ENCODE assay signal across 17 mouse cellular contexts in genomic region chr9:120186856-120187255, GRCm38 (mm10). TPM values are rescaled to one million over a fixed set of nuclear protein-coding genes. Genes with fewer than 3 reads are reported as not detected.
DNase-seq lines count a peak whose midpoint lies in the region; ATAC-seq and TF ChIP-seq lines count a peak whose summit lies in the region.
"Had no signal": no experiment of that assay in that cellular context is flagged by ENCODE, and none has a peak within 500 bp of the region (broad histone marks: within the 10 kb centered on the region; RNA-seq: fewer than 3 reads in every experiment).

No protein-coding gene starts in this region.

- intact Hi-C loops in left cerebral cortex, postnatal 4 days (cut with DNase I): loop anchor here (10.0 kb wide), 1 partner anchor 238 kb away; no protein-coding TSS in a partner anchor

- ATAC-seq in heart, embryonic 11.5 days (replicated peaks; ENCODE audit: insufficient number of reproducible peaks, low FRiP score, low TSS enrichment): no peak
- ATAC-seq in lung, embryonic 14.5 days (ENCODE audit: insufficient read depth): no peak
- ATAC-seq: midbrain, embryonic 15.5 days had no signal

- H3K4me2 ChIP-seq in heart, embryonic 11.5 days: no peak overlapping the region
- H3K4me2 ChIP-seq in lung, embryonic 14.5 days: no peak overlapping the region
- H3K4me2 ChIP-seq: midbrain, embryonic 15.5 days; neural tube, embryonic 15.5 days had no signal

- no peak for TF ChIP-seq EP300 in ES-Bruce4 (IDR thresholded peaks at IDR 0.05; ENCODE audit: insufficient read depth, low read depth, low read length)

- no peaks in the 10 kb centered on the region for H3K4me1 ChIP-seq in heart, embryonic 11.5 days (ENCODE audit: control insufficient read depth, insufficient read depth, low read length)
- no peaks in the 10 kb centered on the region for H3K4me1 ChIP-seq in lung, embryonic 14.5 days (ENCODE audit: insufficient read depth)
- H3K4me1 ChIP-seq in ES-Bruce4 (ENCODE audit: control insufficient read depth, insufficient read depth, low read length): no peaks in the 10 kb centered on the region

- WGBS in heart, embryonic 11.5 days (ENCODE audit: insufficient replicate concordance): 77% methylated on average over 5 of the region's 5 CpGs
- WGBS in lung, embryonic 14.5 days: 81% methylated on average over 5 of the region's 5 CpGs

- TF ChIP-seq POLR2A in ES-Bruce4 (IDR thresholded peaks at IDR 0.05; ENCODE audit: insufficient read depth, low read length): no peak

- TF ChIP-seq CTCF in lung, embryonic 14.5 days (IDR thresholded peaks at IDR 0.05; ENCODE audit: low read depth): peak; percentile 14; the same call in 1 of the 2 replicates
- TF ChIP-seq CTCF in ES-Bruce4 (IDR thresholded peaks at IDR 0.05; ENCODE audit: low read depth, low read length): peak; percentile 51

- H3K36me3 ChIP-seq in heart, embryonic 11.5 days (ENCODE audit: control insufficient read depth, insufficient read depth, low read length): no peaks in the 10 kb centered on the region
- H3K36me3 ChIP-seq in lung, embryonic 14.5 days (ENCODE audit: insufficient read depth): no peaks in the 10 kb centered on the region
- H3K36me3 ChIP-seq in ES-Bruce4 (ENCODE audit: control insufficient read depth, insufficient read depth, low read length, poor library complexity, severe bottlenecking): no peaks in the 10 kb centered on the region
- H3K36me3 ChIP-seq: G1E; midbrain, embryonic 15.5 days; neural tube, embryonic 15.5 days had no signal

- no peaks in the 10 kb centered on the region for H3K9me3 ChIP-seq in heart, embryonic 11.5 days (replicated peaks; ENCODE audit: control insufficient read depth, low read length)
- no peaks in the 10 kb centered on the region for H3K9me3 ChIP-seq in lung, embryonic 14.5 days (ENCODE audit: low read depth, low read length)
- no peaks in the 10 kb centered on the region for H3K9me3 ChIP-seq in ES-Bruce4 (replicated peaks; ENCODE audit: control insufficient read depth, insufficient read depth, low read length, poor library complexity, severe bottlenecking)
- H3K9me3 ChIP-seq: G1E; midbrain, embryonic 15.5 days; neural tube, embryonic 15.5 days had no signal

- no peak overlapping the region for H3K4me3 ChIP-seq in heart, embryonic 11.5 days (ENCODE audit: low read depth, low read length)
- no peak overlapping the region for H3K4me3 ChIP-seq in lung, embryonic 14.5 days (ENCODE audit: low read depth, low read length)
- no peak overlapping the region for H3K4me3 ChIP-seq in ES-Bruce4 (ENCODE audit: low read depth, low read length)
- H3K4me3 ChIP-seq: midbrain, embryonic 15.5 days; neural tube, embryonic 15.5 days had no signal

- H3K27me3 ChIP-seq in heart, embryonic 11.5 days (ENCODE audit: control insufficient read depth, insufficient read depth, low read length): no peaks in the 10 kb centered on the region
- no peaks in the 10 kb centered on the region for H3K27me3 ChIP-seq in lung, embryonic 14.5 days (ENCODE audit: insufficient read depth, low read length)
- H3K27me3 ChIP-seq in ES-Bruce4 (ENCODE audit: control insufficient read depth, insufficient read depth, low read length, poor library complexity, severe bottlenecking): no peaks in the 10 kb centered on the region
- H3K27me3 ChIP-seq: midbrain, embryonic 15.5 days; neural tube, embryonic 15.5 days had no signal

- H3K9ac ChIP-seq in heart, embryonic 11.5 days (ENCODE audit: low read depth, low read length): no peak overlapping the region
- H3K9ac ChIP-seq in lung, embryonic 14.5 days: no peak overlapping the region
- H3K9ac ChIP-seq in ES-Bruce4 (ENCODE audit: low read depth, poor library complexity, severe bottlenecking): no peak overlapping the region
- H3K9ac ChIP-seq: midbrain, embryonic 15.5 days; neural tube, embryonic 15.5 days had no signal

- no peak overlapping the region for H3K27ac ChIP-seq in heart, embryonic 11.5 days (ENCODE audit: low read depth, low read length)
- H3K27ac ChIP-seq in lung, embryonic 14.5 days (ENCODE audit: low read depth): no peak overlapping the region
- no peak overlapping the region for H3K27ac ChIP-seq in ES-Bruce4 (ENCODE audit: insufficient read depth, low read length)
- H3K27ac ChIP-seq: midbrain, embryonic 15.5 days; neural tube, embryonic 15.5 days had no signal

- peak; percentile 62 for DNase-seq in heart, adult 11 months
- no peak for DNase-seq in lung, embryonic 14.5 days
- no peak for DNase-seq in lung, postnatal 25 days (ENCODE audit: low spot score)
- DNase-seq in induced T-regulatory cell, adult 2 months (ENCODE audit: low read depth): peak; percentile 46
- no peak for DNase-seq in right cerebral cortex, adult 18-20 months
- DNase-seq in left cerebral cortex, postnatal 4 days: no peak
- DNase-seq: adrenal gland, adult 2 months; cerebellum, adult 9-10 months; kidney, postnatal 10 days; thymus, adult 18-20 months had no signal

RNA-seq across cellular contexts. Expression of gene Mobp, which starts 37.3 kb away (rescaled TPM):
- polyA plus RNA-seq in heart, embryonic 11.5 days (2014; fragmentation: Nextera tagmentation; extraction: Ambion mirVana): not detected in 2 replicates
- not detected in 2 replicates for polyA plus RNA-seq in lung, embryonic 14.5 days (2014; fragmentation: Nextera tagmentation; extraction: Ambion mirVana)
- 7.3 and 10.3 TPM in 2 replicates for polyA plus RNA-seq in ES-Bruce4 (2011; ENCODE audit: insufficient read depth, insufficient read length, low read depth, missing spikeins)
- total RNA-seq in left cerebral cortex, postnatal 4 days (2021): under 1 TPM; 0.16 to 0.20 TPM
- total RNA-seq: hematopoietic stem cell, adult 5-6 weeks had no signal
- polyA plus RNA-seq: adrenal gland, adult 2 months; G1E; liver, embryonic 16.5 days; midbrain, embryonic 15.5 days had no signal

RNA-seq across cellular contexts. Expression of gene Rpsa, which starts 59.4 kb away (rescaled TPM):
- 1,140 and 1,315 TPM in 2 replicates for polyA plus RNA-seq in heart, embryonic 11.5 days (2014; fragmentation: Nextera tagmentation; extraction: Ambion mirVana)
- polyA plus RNA-seq in lung, embryonic 14.5 days (2014; fragmentation: Nextera tagmentation; extraction: Ambion mirVana): 2,022 and 2,170 TPM in 2 replicates
- polyA plus RNA-seq in ES-Bruce4 (2011; ENCODE audit: insufficient read depth, insufficient read length, low read depth, missing spikeins): 2,205 and 2,405 TPM in 2 replicates
- total RNA-seq in left cerebral cortex, postnatal 4 days (2021): 1,000 to 10,000 TPM in 1 of 2 experiments, 100 to 1,000 TPM in 1; 996 to 1,006 TPM

Comparison
In these comparisons a context has a peak if more than half of its experiments do, and no peak if none do; other contexts are left out.
1. DNase-seq: peak in heart, adult 11 months (single experiment) and induced T-regulatory cell, adult 2 months (single experiment); none in lung, embryonic 14.5 days (single experiment), lung, postnatal 25 days (single experiment), right cerebral cortex, adult 18-20 months (single experiment) and left cerebral cortex, postnatal 4 days (single experiment).